Comparison of ENCODE assay signal across 13 mouse cellular contexts in the genomic region with DNA sequence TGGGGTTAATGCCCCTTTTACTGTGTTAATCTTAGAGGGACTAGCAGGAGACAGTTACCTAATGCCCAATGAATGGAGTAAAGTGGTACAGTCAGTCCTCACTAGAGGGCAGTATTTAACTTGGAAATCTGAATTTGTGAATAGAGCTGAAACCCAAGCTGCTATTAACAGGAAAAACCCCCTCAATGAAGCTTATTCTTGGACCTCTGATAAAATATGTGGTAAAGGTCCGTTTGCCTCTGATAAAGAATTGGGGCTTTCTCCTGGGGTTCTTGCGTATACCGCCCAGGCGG. TPM values are rescaled to one million over a fixed set of nuclear protein-coding genes. Genes with fewer than 3 reads are reported as not detected.
DNase-seq lines count a peak whose midpoint lies in the region; ATAC-seq and TF ChIP-seq lines count a peak whose summit lies in the region.
"Had no signal": no experiment of that assay in that cellular context is flagged by ENCODE, and none has a peak within 500 bp of the region (broad histone marks: within the 10 kb centered on the region; RNA-seq: fewer than 3 reads in every experiment).

No protein-coding gene starts in this region.

- no peak overlapping the region for H3K9ac ChIP-seq in heart, adult 2 months (ENCODE audit: low read depth, low read length)
- H3K9ac ChIP-seq in lung, embryonic 14.5 days: no peak overlapping the region

- no peaks in the 10 kb centered on the region for H3K9me3 ChIP-seq in heart, embryonic 10.5 days
- no peaks in the 10 kb centered on the region for H3K9me3 ChIP-seq in lung, embryonic 14.5 days (ENCODE audit: low read depth, low read length)

- 54% methylated on average over 4 of the region's 4 CpGs for WGBS in heart, adult 2 months
- WGBS in heart, embryonic 10.5 days: 75% methylated on average over 4 of the region's 4 CpGs
- WGBS in lung, embryonic 14.5 days: 66% methylated on average over 4 of the region's 4 CpGs
- WGBS in lung, adult 2 months: 68% methylated on average over 4 of the region's 4 CpGs

- TF ChIP-seq EP300 in heart, adult 2 months (IDR thresholded peaks at IDR 0.05; ENCODE audit: insufficient read depth, low read depth, low read length): no peak

- no peak overlapping the region for H3K4me3 ChIP-seq in heart, adult 2 months
- no peak overlapping the region for H3K4me3 ChIP-seq in heart, embryonic 10.5 days
- no peak overlapping the region for H3K4me3 ChIP-seq in lung, embryonic 14.5 days (ENCODE audit: low read depth, low read length)
- no peak overlapping the region for H3K4me3 ChIP-seq in lung, adult 2 months (replicated peaks; ENCODE audit: extremely low read depth, low read depth, low read length)

- H3K4me2 ChIP-seq in lung, embryonic 14.5 days: no peak overlapping the region

- TF ChIP-seq POLR2A in heart, adult 2 months (IDR thresholded peaks at IDR 0.05; ENCODE audit: insufficient read depth, low read depth, low read length): no peak
- no peak for TF ChIP-seq POLR2A in lung, adult 2 months (IDR thresholded peaks at IDR 0.05; ENCODE audit: borderline replicate concordance, extremely low read depth, low read depth, low read length)

- H3K4me1 ChIP-seq in heart, adult 2 months (ENCODE audit: control insufficient read depth, insufficient read depth, low read length): no peaks in the 10 kb centered on the region
- H3K4me1 ChIP-seq in heart, embryonic 10.5 days: no peaks in the 10 kb centered on the region
- H3K4me1 ChIP-seq in lung, embryonic 14.5 days (ENCODE audit: insufficient read depth): no peaks in the 10 kb centered on the region
- H3K4me1 ChIP-seq in lung, adult 2 months (ENCODE audit: control insufficient read depth, insufficient read depth, low read length): no peaks in the 10 kb centered on the region

- DNase-seq in heart, adult 2 months: no peak
- no peak for DNase-seq in heart, embryonic 10.5 days (ENCODE audit: low spot score)
- DNase-seq in lung, embryonic 14.5 days: peak; percentile 53
- DNase-seq in lung, adult 2 months: no peak
- peak; percentile 6 for DNase-seq in brain, adult 2 months (ENCODE audit: low read depth, low spot score)
- DNase-seq in telencephalon, adult 2 months (ENCODE audit: low read depth, low spot score): peak; percentile 2
- DNase-seq in cerebellum, postnatal 36 days: no peak
- no peak for DNase-seq in kidney, postnatal 10 days
- DNase-seq: kidney, postnatal 14 days had no signal

- H3K79me2 ChIP-seq in heart, adult 2 months (replicated peaks; ENCODE audit: control insufficient read depth, insufficient read depth, low read length): no peaks in the 10 kb centered on the region

- H3K27ac ChIP-seq in heart, adult 2 months: no peak overlapping the region
- no peak overlapping the region for H3K27ac ChIP-seq in heart, embryonic 10.5 days
- H3K27ac ChIP-seq in lung, embryonic 14.5 days (ENCODE audit: low read depth): no peak overlapping the region

- intact Hi-C loops in heart, adult 2 months (cut with DNase I): no loop called here

- no peaks in the 10 kb centered on the region for H3K27me3 ChIP-seq in heart, adult 2 months (ENCODE audit: control insufficient read depth, insufficient read depth, low read length)
- H3K27me3 ChIP-seq in heart, embryonic 10.5 days (ENCODE audit: insufficient read depth, poor library complexity, severe bottlenecking): no peaks in the 10 kb centered on the region
- no peaks in the 10 kb centered on the region for H3K27me3 ChIP-seq in lung, embryonic 14.5 days (ENCODE audit: insufficient read depth, low read length)

- H3K36me3 ChIP-seq in heart, adult 2 months (ENCODE audit: control insufficient read depth, insufficient read depth, low read length): no peaks in the 10 kb centered on the region
- H3K36me3 ChIP-seq in heart, embryonic 10.5 days: no peaks in the 10 kb centered on the region
- no peaks in the 10 kb centered on the region for H3K36me3 ChIP-seq in lung, embryonic 14.5 days (ENCODE audit: insufficient read depth)

- ATAC-seq in lung, embryonic 14.5 days (ENCODE audit: insufficient read depth): no peak

- peak; percentile 45 for TF ChIP-seq CTCF in heart, adult 2 months (IDR thresholded peaks at IDR 0.05)
- 0 out of 2 replicates have a peak, but pooled peaks have one; percentile 21 for TF ChIP-seq CTCF in lung, embryonic 14.5 days (IDR thresholded peaks at IDR 0.05; ENCODE audit: low read depth)
- TF ChIP-seq CTCF in lung, adult 2 months (IDR thresholded peaks at IDR 0.05; ENCODE audit: insufficient read depth, low read length): no peak

RNA-seq across cellular contexts. Expression of a gene that starts 18.0 kb away (rescaled TPM):
- not detected for total RNA-seq in heart, adult 2 months (2021)
- not detected in 2 replicates for polyA plus RNA-seq in heart, adult 2 months (2012; rRNA removed)
- not detected in 2 replicates for polyA plus RNA-seq in heart, embryonic 10.5 days (2016; fragmentation: Nextera tagmentation; extraction: Ambion mirVana)
- polyA plus RNA-seq in lung, embryonic 14.5 days (2014; fragmentation: Nextera tagmentation; extraction: Ambion mirVana): not detected in 2 replicates
- not detected in 2 replicates for polyA plus RNA-seq in lung, adult 2 months (2012; rRNA removed)
- polyA plus RNA-seq: cortical plate, adult 2 months; heart, embryonic 16.5 days; limb, embryonic 11.5 days; stomach, embryonic 16.5 days had no signal

RNA-seq across cellular contexts. Expression of a gene that starts 24.5 kb away (rescaled TPM):
- total RNA-seq in heart, adult 2 months (2021): not detected
- not detected in 2 replicates for polyA plus RNA-seq in heart, adult 2 months (2012; rRNA removed)
- polyA plus RNA-seq in heart, embryonic 10.5 days (2016; fragmentation: Nextera tagmentation; extraction: Ambion mirVana): not detected in 2 replicates
- not detected in 2 replicates for polyA plus RNA-seq in lung, embryonic 14.5 days (2014; fragmentation: Nextera tagmentation; extraction: Ambion mirVana)
- polyA plus RNA-seq in lung, adult 2 months (2012; rRNA removed): not detected in 2 replicates
- polyA plus RNA-seq: cortical plate, adult 2 months; heart, embryonic 16.5 days; limb, embryonic 11.5 days; stomach, embryonic 16.5 days had no signal

RNA-seq across cellular contexts. Expression of a gene that starts 34.0 kb away (rescaled TPM):
- total RNA-seq in heart, adult 2 months (2021): not detected
- not detected in 2 replicates for polyA plus RNA-seq in heart, adult 2 months (2012; rRNA removed)
- not detected in 2 replicates for polyA plus RNA-seq in heart, embryonic 10.5 days (2016; fragmentation: Nextera tagmentation; extraction: Ambion mirVana)
- not detected in 2 replicates for polyA plus RNA-seq in lung, embryonic 14.5 days (2014; fragmentation: Nextera tagmentation; extraction: Ambion mirVana)
- polyA plus RNA-seq in lung, adult 2 months (2012; rRNA removed): not detected in 2 replicates
- polyA plus RNA-seq: cortical plate, adult 2 months; heart, embryonic 16.5 days; limb, embryonic 11.5 days; stomach, embryonic 16.5 days had no signal

RNA-seq across cellular contexts. Expression of a gene that starts 45.4 kb away (rescaled TPM):
- not detected for total RNA-seq in heart, adult 2 months (2021)
- not detected in 2 replicates for polyA plus RNA-seq in heart, adult 2 months (2012; rRNA removed)
- polyA plus RNA-seq in heart, embryonic 10.5 days (2016; fragmentation: Nextera tagmentation; extraction: Ambion mirVana): not detected in 2 replicates
- not detected in 2 replicates for polyA plus RNA-seq in lung, embryonic 14.5 days (2014; fragmentation: Nextera tagmentation; extraction: Ambion mirVana)
- polyA plus RNA-seq in lung, adult 2 months (2012; rRNA removed): not detected in 2 replicates
- polyA plus RNA-seq: cortical plate, adult 2 months; heart, embryonic 16.5 days; limb, embryonic 11.5 days; stomach, embryonic 16.5 days had no signal

Comparison
In these comparisons a context has a peak if more than half of its experiments do, and no peak if none do; other contexts are left out.
1. DNase-seq: peak in lung, embryonic 14.5 days (single experiment), brain, adult 2 months (single experiment) and telencephalon, adult 2 months (single experiment); none in heart, adult 2 months (0 of 2), heart, embryonic 10.5 days (single experiment), lung, adult 2 months (single experiment), cerebellum, postnatal 36 days (0 of 2) and kidney, postnatal 10 days (single experiment).